Mouse (Mus musculus): ENCODE data around the gene Coq8a.

Coq8a gene

DNA sequence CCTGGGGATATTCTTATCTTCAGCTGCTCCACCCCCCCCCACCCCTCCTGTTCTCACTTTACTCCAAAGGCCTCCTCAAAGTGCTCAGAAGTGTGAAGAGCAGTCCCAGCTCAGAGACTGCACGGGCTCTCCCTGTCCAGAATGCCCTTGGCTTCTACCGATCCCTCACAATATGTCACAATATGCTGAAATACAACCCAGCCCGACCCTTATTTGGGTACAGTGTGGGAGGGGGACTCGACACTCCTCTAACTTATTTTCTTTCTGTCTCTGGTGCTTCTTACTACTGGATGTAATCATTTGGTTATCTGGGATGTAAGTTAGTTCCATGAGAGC lies 281 bp upstream of the Coq8a start:
- no peak for DNase-seq (ENCODE audit: low spot score in 2 of 2)

DNA sequence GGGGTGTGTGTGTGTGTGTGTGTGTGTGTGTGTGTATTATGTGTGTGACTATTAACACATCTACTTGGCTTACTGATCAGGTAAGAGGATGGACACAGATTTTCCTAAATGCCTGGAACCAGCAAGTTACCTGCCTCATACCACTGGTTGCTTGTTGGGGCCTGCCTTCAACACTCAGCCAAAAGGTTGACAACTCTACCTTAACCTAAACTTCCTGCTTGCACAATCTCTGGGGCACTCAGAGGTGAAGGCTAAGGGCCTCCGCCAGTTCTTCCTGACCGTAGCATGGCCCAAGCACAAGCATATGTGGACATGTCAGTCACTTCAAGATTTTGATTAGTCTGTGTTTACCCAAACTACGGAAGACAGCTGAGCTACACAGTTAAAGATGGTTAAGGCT lies 1.4 kb downstream of the Coq8a start:
- DNase-seq (ENCODE audit: low spot score in 2 of 2) = no peak

DNA sequence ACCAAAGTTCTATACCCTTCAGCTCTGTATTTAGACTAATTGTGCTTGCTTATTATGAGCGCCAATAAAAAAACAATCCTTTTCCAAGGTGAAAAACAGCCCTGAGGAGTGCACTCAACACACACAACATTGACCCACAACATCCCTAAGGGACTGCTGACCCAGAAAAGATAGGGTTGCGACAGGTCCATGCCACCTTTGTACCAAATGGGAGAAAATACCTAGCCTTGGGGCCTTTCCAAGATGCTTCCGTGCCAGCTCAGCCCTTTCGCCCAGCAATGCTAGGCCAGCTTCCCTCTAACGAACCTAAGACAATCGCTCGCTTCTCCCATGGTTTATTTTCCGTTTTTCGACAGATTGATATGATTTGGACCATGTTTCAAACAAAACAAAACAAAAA lies 2.9 kb downstream of the Coq8a start:
- DNase-seq (ENCODE audit: low spot score in 2 of 2) = no peak

DNA sequence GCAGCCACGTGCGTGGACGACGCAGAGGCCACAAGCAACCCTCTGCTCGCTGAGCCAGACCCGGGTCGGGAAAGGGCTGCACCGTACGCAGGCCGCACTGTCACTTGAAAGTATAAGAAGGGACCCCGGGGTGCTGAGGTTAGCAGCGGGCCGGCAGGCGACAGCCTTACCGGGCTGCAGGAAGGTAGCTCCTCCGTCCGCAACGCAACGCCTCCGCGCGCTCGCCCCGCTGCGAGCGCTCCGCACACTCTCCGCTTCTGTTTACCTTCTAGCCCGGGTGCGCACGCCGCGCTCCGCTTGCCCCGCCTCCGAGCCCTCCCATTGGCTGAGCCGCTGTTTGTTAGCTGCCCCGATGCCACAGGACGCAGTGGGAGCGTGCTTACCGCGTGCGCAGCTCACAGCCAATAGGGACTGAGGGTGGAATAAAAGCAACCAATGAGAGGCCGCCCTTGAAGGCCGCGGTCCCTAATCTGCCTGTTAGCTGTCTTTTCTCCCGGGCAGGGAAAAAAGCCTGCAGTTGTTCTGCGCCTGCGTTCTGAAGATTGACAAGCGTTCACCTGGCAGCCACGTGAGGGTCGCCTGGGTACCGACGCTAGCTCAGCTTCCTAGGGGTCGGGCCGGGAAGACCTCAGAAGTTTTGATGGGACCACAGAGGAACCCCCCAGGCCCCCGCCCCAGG lies 3.6 kb downstream of the Coq8a start:
- DNase-seq (ENCODE audit: low spot score in 2 of 2) = peak; percentile 98

DNA sequence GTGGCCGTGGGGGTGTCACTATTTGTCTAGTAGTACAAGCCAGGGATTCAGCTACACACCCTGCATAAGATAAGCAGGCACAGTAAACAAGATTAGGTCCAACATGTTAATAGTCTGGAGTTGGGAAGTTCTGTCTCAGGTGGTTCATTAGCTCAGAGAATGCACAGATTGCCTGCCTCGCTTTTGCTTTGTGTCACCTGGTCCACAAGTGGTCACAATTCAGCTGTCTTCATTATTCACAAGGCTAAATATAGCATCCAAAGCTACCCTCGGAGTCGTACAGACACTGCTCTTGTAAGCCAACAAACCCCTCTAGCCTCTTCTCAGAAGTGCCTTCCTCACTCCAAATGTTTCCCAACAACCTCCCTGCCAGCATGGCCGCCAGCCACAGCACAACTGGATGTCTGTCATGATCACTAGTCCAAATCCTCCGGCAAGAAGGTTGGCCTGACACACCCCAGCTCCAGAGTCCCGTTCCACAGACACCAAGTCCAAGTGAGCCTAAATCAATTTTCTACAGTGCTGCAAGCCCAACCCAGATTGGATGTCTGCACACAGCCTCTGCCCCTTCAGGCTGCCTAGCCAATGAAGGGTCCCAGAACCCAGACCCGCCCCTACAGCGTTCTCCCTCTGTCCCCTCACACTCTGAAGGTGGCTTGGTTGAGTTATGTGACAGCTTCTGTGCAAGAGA lies 4.5 kb downstream of the Coq8a start:
- DNase-seq (ENCODE audit: low spot score in 2 of 2) = no peak

DNA sequence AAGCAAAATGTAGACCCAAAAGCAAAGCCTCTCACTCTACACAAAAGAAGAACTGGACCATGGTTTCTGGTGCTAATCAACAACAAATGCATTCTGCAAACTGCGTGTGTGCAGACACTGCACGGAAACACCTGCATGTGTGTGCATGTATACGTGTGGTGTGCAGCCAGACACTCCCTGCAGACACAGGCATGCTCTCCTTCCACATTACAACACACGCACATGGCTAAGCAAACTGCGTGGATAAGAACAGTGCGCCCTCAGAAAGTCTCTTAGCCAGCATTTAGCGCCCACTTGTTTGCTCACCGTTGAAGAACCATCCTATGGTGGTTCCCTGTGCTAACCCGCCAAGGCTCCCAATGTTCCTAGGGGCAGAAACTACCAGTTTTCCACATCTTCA lies 5.4 kb downstream of the Coq8a start:
- no peak for DNase-seq (ENCODE audit: low spot score in 2 of 2)

DNA sequence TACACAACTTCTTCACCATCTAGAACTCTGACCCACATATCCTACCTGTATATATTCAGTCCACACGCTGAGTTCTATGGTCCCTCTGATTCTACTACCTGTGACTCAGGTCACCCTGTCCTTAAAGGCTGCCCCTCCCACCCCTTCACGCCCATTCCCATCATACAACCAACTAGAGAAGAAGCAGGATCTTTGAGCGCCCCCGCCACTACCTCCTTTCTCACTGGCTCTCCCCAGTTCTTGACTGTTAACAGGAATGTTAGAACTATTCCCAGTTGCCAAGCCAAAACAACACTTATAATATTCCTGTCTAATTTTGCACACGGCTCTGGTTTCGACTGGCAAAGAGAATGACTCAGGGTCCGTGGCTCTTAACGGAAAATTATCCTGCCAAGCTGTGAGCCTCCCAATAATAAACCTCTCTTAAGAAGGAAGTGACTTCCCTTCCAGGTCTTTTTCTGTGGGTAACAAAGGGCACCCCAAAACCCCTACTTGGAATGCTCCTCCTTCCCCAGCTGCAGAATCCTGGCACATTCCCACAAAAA lies 5.9 kb downstream of the Coq8a start:
- DNase-seq (ENCODE audit: low spot score in 2 of 2) = no peak

DNA sequence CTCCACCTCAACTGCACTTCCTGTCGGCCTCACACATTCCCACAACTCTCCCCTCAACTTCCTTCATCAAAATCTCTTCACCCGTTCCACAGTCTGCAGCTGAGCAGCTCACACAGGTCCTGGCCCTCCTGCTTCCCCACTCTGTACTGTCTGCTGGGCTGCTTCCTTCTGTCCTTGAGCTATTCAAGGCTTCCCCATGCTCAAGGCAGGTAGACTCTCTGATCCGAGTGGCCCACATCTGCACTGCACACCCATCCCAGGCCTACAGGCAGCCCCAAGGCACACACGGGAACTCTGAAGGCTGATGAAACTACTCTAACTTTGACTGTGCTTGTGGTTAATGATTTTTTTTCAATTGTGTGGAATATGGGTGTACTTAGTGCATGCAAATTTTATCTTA lies 6.5 kb downstream of the Coq8a start:
- no peak for DNase-seq (ENCODE audit: low spot score in 2 of 2)

DNA sequence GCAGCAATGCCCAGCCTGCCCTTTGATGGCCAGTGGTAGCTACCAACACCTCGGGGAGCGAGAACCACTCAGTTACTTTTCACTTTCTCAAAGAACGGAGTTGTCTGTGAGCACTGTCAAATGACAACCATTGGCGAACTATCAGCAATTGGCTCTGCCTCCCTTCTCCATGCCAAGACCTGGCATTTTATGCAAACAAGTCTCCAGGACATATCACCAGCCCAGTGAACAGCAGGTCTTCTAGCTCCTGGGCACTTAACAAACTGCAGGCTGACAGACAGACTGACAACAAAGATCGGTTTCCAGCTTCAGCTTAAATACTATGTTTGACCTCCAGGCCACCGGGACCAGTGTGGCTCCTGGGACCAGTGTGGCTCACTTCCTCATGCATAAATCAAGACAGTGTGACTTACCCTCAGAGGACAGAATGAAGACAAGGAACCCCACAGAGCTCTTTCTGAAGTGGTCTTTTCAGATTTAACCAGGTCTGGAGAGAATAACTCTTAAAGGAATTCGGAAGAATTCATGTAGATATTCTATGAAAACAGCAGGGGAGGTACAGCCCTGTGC lies 7.7 kb downstream of the Coq8a start:
- no peak for DNase-seq (ENCODE audit: low spot score in 2 of 2)

DNA sequence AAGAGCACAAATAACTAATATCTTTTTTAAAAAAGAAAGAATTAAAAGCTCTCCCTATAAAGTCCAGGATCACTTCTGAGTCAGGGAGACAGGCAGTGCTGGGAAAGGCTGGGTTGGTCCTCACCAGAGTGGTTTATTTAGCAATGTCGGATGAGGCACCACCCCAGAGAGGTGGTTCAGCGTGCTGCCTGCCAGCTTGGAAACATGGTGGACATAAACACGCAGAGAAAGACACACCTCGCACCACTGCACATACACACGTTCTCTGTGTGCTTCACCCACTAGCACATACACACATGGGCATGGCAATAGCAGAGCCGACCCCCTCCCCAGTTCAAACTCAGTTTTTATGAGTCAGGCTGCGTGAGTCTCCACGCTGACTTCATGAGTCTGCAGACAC lies 8.3 kb downstream of the Coq8a start:
- DNase-seq (ENCODE audit: low spot score in 2 of 2) = no peak

DNA sequence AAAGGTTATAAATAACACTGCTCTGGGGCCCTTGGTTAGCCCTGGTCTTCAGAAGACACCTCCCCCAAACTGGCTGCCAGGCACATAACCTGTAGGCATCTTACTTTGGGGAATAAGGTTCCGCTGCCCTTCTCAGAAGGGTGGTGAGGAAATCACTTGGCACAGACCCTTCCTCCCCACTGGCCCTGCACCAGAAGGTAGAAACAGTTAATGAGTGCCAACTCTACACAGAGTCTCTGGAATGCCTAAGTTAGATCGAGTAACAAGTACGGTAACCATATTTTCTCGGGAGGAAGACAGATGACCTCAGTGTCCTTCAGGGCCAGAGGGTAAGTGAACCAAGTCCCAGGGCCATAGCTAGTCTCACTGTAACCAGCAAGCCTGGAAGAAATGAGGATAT lies 10.5 kb downstream of the Coq8a start:
- DNase-seq (ENCODE audit: low spot score in 2 of 2) = no peak

DNA sequence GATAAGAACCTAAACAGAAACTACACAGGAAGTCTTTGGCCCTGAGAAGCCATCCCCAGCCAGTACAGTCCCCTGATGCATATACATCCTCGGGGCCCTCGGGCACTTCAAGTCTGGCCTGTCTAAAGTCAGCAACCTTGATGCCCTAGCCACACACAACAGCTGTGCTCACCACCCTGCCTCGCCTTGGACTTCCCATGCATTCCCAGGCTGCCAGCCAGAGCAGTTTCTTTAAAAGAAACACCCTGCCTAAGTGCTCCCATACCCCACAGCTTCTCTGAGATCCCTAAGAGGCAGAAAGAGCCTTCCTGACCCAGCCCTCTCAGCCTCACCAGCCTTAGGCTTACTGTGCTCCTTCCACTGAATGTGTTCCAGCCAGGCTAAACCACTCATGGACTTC lies 13.0 kb downstream of the Coq8a start:
- no peak for DNase-seq (ENCODE audit: low spot score in 2 of 2)

DNA sequence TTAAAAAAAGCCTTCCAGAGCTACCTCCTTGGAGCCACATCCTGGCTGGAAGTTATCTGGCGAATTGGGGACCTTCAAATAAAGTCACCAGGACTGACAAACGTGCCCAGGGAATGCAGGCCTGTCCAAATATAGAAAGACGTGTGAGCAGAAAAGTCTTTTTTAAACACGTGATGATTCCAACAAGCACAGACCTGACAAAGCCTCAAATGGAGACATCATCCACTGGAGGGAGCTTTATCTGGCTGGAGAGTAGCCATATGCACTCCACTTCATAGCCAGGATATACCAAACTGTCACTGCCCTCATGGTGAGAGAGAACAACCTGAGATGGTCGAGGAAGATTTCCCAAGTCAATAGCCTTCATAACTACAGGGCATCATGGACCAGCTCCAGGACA lies 13.5 kb downstream of the Coq8a start:
- no peak for DNase-seq (ENCODE audit: low spot score in 2 of 2)

DNA sequence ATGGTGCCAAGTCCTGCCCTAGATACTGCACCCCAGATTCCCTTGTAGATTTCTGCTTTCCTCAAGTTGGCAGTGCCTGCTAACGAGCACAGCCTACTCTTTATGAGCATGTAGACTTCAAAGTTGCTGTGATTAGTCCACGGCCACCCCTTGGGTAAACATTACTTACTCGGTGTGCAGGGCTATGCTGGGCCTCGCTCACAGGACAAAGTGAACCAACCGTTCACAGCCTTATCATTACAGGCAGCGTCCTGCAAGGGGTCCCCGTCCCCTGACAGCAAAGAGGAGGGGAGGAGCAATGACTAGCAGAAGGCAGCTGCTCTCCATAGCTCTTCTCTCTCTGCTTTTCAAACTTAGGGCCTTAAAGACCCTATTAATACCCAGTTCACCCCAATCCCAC lies 14.6 kb downstream of the Coq8a start:
- DNase-seq (ENCODE audit: low spot score in 2 of 2) = no peak

DNA sequence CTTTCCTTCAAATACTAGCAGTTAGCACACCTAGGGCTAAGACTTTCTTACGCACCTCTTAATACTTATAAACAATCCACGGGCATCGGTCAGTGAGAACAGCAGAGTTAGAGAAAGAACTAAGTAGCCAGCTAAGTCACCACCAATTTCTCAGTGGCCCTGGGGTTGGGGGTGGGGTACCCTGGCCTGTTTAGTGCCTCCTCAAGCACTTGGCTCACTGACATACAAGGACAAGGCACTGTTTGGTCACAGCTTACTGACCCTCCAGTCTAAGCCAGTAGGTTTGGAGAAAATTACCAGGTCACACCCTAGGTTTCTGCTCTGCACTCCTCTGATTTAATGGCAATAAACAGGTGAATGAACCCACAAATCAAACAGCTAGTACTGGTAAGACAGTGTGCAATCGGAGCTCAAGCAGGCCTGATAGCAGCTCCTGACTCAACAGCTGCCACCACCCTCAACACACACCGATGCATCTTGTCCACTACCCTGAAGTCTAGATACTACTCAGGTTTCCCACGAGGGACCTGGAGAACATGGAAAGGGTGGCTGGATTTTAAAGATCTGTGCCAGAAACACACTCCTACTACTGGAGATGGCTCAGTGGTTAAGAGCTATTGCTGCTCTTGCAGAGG lies 15.8 kb downstream of the Coq8a start:
- no peak for DNase-seq (ENCODE audit: low spot score in 2 of 2)

DNA sequence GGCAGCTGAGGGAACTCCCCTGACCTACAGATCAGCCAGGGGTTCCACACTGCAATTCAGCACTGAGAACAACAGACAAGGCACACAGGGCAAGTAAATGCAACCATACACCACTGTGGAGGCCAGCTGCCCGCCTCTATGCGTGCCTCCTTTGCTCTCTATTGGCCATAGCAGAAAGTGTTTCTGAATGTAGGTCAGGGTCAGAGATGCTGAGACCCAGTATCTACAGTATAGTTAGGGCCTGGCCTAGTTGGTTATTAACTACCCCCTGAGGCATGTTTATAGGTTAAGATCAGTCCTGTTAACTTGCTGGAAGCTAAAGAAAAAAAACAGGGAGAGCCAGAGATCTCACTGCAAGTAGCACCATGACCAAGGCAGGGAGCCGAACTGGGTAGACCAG lies 16.7 kb downstream of the Coq8a start:
- DNase-seq (ENCODE audit: low spot score in 2 of 2) = no peak

DNA sequence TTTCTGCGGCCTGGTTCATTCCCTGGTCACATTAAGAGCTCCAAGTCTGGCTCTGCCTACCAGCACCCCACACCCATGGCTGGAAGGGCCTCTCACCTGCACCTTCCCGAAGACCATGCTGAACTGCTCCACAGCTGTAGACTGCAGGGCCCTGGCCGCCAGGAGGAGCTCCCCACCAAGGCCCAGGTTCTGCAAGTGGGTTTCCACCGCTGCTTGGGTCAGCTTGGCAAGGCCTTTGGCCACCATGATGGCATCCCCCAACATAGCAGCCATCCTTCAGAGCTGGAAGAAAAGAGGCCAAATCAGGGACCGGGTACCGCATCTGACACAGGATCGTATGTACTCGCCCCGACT lies 17.5 kb downstream of the Coq8a start:
- no peak for DNase-seq (ENCODE audit: low spot score in 2 of 2)

DNA sequence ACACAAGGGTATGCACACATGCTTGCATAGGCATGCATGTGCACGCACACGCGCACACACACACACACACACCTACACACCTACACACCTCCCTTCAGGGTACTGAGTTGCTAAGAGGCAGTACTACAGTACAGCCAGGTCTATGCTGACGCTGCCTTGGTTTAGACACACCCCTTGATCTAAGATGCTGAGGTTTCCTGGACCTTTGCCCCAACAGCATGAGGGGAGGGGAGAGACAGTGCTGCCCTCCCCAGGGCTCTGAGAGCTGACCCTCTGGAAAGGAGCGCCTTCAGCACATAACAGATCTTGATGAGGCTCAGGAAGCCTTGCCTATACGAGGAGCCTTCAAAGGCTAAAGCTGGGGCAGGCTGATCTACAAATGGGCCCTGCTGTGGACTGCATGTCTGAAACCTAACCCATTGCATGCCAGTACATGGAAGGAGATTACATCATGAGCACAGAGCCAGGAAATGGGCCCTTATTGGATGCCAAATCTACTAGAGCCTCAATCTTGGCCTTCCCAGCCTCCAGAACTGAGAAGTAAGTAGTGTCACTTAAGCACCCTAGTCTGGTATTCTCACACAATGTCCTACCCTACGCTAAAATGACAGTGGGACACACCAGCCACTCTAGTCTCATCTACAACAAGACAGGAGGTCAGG lies 18.0 kb downstream of the Coq8a start:
- no peak for DNase-seq (ENCODE audit: low spot score in 2 of 2)

DNA sequence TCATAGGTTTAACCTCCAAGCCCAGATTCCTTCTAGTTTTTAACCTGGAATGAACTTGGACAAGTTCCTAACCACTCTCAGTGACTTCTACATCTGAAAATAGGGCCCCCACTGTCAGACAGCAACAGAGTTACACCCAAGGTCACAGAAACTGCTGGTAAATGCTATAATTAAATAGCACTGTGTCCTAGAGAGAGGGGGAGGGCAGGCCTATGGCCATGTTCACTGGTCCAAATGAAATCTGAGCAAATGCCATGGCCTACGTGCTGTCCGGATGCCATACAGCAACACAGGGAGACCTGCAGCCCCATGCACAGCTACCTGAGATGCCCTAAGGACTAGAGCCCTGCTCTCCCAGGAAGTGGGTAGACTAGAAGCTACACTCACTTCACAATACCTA lies 19.6 kb downstream of the Coq8a start:
- DNase-seq (ENCODE audit: low spot score in 2 of 2) = no peak

DNA sequence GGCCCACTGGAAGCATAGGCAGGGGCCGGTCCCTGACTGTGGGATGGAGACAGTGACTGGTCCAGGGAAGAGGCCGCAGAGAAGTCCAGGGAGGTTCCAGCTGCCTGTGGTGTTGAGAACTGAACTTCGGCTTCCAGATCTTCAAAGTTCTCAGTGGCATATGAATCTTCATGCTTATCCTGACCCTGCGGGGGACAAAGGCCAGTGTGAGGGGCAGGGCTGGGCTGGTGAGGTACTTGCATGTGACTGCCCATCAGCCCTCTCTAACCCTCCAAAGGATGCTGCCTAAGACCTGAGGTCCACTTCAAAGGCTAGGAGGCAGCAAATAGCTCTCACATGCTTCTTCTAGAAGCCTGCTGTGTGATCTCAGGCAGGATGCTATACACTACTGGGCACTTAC lies 20.3 kb downstream of the Coq8a start:
- no peak for DNase-seq (ENCODE audit: low spot score in 2 of 2)

DNA sequence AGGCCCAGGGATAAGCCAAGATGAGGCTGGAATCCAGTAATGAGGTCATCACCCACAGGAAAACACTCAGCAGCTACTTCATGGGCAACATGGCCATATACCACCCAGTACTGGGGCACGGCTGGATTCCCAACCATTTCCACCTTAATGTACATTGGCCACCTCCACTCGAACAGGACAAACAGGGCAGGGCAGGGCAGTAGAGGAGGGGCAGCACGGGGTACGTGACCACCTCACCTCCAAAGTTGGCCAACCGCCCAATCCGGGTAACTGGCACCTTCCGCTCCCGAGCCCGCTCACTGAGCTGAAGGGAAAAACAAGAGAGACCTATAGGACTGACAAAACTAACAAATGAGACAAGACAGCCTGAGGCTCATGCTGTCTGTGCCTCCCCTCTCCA lies 21.1 kb downstream of the Coq8a start:
- DNase-seq (ENCODE audit: low spot score in 2 of 2) = no peak

DNA sequence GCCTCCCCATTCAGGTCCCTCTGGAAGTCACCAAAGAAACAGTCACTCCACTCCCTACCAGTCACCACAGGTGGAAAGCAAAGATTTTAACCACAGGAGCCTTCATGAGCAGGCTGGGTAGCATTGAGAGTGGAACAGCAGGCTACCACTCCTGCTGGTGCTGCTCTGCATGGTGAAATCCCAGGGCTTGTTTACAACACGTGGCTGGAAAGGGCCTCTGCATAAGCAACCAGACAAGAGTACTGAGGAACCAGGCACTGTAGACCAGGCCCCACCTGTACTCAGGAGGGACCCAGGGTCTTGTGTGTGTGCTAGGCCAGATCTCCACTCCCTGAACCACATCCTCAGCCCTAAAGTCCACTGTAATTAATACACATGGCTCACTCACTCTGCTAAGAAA lies 22.6 kb downstream of the Coq8a start:
- DNase-seq (ENCODE audit: low spot score in 2 of 2) = no peak

DNA sequence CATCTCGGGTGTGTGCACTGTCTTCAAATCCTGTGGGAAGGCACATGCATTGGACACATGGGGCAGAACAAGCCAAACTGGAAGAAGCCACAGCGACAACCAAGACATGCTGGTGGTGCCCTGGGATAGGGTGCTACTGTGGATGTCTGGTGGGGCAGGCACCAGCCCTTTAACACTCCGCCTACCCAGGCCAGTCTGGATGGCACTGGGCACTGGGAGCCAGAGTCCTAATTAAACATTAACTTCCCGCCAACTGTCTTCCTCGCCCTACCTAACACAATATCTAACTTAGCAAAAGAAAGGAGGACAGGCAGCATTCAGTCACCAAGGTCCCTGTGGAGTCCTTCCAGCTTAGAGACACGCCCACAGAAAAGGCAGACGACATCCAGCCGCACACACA lies 23.8 kb downstream of the Coq8a start:
- DNase-seq (ENCODE audit: low spot score in 2 of 2) = no peak

Measured in frontal cortex, postnatal 14 days (tissue).